Mouse (Mus musculus): Measurements from ENCODE around the gene Hist1h2ad.

The Hist1h2ad gene

DNA sequence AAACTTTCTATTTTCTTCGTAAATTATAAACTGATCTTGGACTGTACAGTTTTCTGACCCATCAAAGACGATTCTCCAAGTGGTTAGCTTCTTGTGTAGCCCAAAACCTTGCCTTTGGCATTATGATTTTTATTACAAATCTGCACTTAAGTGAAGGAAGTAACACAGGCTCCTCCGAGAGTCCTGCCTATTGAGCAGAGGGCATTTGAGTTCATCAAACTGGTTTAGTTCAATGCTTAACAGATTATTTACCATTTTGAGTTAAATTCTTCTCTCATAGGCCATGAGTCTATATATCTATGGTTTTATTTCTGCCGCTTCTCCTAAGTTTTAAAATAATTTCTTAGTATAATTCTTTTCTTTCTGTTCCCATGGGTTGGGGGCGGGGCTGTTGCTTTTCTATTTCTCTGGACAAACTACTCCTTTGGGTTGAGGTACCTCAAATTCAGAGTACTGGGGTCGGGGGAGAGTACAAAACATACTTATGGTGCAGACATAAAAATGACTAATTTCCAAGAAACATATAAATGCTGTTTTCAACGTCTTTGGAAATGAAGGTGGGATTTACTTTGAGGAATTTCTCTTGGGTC, 48.8 kb downstream of the Hist1h2ad start:
- DNase-seq, result peak in 1 of 2 experiments; percentile 26

Measured in kidney, adult 8-10 months (tissue).